Mouse (Mus musculus) B cell, adult 2 months (primary cell): ENCODE results near the gene D17Wsu92e.

Experiments used
- DNase-seq, 2 experiments: peaks; one replicate each; pipeline ENCODE4 v3.0.0; 2022

D17Wsu92e gene

GRCm38 (mm10) chr17:27821407-27822338 lies 1.2 kb upstream of the D17Wsu92e start:
- peak in 1 of 2 experiments; percentile 30 for DNase-seq

- no peak for DNase-seq
Measured at GRCm38 (mm10) chr17:27819971-27820567, 379 bp downstream of the D17Wsu92e start.

GRCm38 (mm10) chr17:27819521-27819970 lies 902 bp downstream of the D17Wsu92e start:
- DNase-seq, result no peak

- no peak for DNase-seq
Measured at GRCm38 (mm10) chr17:27819011-27819410, 1.4 kb downstream of the D17Wsu92e start.

GRCm38 (mm10) chr17:27814606-27815005 lies 5.8 kb downstream of the D17Wsu92e start:
- DNase-seq, result no peak

- no peak for DNase-seq
Measured at GRCm38 (mm10) chr17:27811980-27812379, 8.5 kb downstream of the D17Wsu92e start.

GRCm38 (mm10) chr17:27810569-27811331 lies 9.7 kb downstream of the D17Wsu92e start:
- no peak for DNase-seq

- no peak for DNase-seq
Measured at GRCm38 (mm10) chr17:27807542-27808078, 12.8 kb downstream of the D17Wsu92e start.

- DNase-seq, result no peak
Measured at GRCm38 (mm10) chr17:27804803-27805770, 15.4 kb downstream of the D17Wsu92e start.

GRCm38 (mm10) chr17:27804156-27804690 lies 16.2 kb downstream of the D17Wsu92e start:
- no peak for DNase-seq

- DNase-seq, result no peak
Measured at GRCm38 (mm10) chr17:27803752-27804151, 16.7 kb downstream of the D17Wsu92e start.

- peak in 1 of 2 experiments; percentile 13 for DNase-seq
Measured at GRCm38 (mm10) chr17:27800710-27801648, 19.5 kb downstream of the D17Wsu92e start.

- DNase-seq, result peak; percentile 8 to 11
Measured at GRCm38 (mm10) chr17:27799771-27800584, 20.5 kb downstream of the D17Wsu92e start.

- no peak for DNase-seq
Measured at GRCm38 (mm10) chr17:27797341-27797872, 23.0 kb downstream of the D17Wsu92e start.

GRCm38 (mm10) chr17:27796780-27797179 lies 23.7 kb downstream of the D17Wsu92e start:
- no peak for DNase-seq

GRCm38 (mm10) chr17:27793144-27793543 lies 27.3 kb downstream of the D17Wsu92e start:
- DNase-seq, result no peak

- no peak for DNase-seq
Measured at GRCm38 (mm10) chr17:27792516-27792915, 27.9 kb downstream of the D17Wsu92e start.

GRCm38 (mm10) chr17:27791556-27791955 lies 28.9 kb downstream of the D17Wsu92e start:
- no peak for DNase-seq

- DNase-seq, result no peak
Measured at GRCm38 (mm10) chr17:27790976-27791375, 29.5 kb downstream of the D17Wsu92e start.
